Mouse (Mus musculus) spleen, embryonic (tissue): Measurements from ENCODE around the gene Spock1.

Experiments
- CTCF ChIA-PET: fragments of 350-600 bp; sonication (Branson Sonifier 250); formaldehyde crosslinking; loops from one replicate; lab custom pipeline; 2022; lab: Charles Lee

The Spock1 gene

GRCm38 (mm10) chr13:57660523-57660922 lies 247.6 kb downstream of the Spock1 start:
- CTCF ChIA-PET: no interaction called here

- CTCF ChIA-PET: no interaction called here
Measured at GRCm38 (mm10) chr13:57659872-57660271, 248.3 kb downstream of the Spock1 start.

- CTCF ChIA-PET: no interaction called here
Measured at GRCm38 (mm10) chr13:57656606-57657005, 251.5 kb downstream of the Spock1 start.

DNA sequence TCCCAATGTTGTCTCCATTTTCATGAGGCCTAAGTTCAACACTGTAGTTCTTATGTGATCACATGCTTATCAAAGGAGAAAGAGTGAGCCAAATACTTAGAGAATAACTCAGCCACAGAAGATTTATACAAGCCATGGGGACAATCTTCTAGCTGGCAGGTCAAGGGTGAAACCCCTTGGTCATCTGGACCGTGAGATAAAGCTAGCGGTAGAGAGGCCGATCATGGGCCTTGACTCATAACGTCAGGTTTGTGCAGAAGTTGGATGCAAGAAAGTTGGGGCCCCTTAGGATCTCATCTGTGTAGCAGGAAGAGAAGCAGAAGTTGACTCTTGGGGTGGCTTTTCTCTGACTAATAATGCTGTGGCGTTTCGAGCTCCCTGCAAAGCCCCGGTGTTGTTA lies 253.8 kb downstream of the Spock1 start:
- CTCF ChIA-PET: interaction anchor here (0.7 kb wide), 1 partner anchor 9 kb away, joined by 3 read pairs; no protein-coding TSS in a partner anchor

GRCm38 (mm10) chr13:57651236-57651635 lies 256.9 kb downstream of the Spock1 start:
- CTCF ChIA-PET: no interaction called here

DNA sequence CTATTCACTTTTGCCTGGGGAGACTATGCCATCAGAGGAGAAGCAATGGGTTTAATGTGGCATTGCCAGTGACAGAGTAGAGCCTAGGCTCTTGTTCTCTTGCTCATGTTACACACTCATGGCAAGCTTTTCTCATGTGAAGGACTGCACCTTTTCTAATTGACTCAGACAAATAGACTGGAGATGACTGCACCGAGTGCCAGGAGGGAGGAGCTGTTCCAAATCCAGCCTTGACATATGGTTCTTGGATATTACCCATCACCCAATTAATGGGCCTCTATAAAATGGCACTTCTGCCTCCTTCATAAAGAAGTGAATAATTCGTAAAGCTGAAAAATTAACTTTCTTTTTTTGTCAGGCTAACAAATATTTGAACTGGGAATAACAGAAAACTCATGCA lies 259.3 kb downstream of the Spock1 start:
- CTCF ChIA-PET: no interaction called here

DNA sequence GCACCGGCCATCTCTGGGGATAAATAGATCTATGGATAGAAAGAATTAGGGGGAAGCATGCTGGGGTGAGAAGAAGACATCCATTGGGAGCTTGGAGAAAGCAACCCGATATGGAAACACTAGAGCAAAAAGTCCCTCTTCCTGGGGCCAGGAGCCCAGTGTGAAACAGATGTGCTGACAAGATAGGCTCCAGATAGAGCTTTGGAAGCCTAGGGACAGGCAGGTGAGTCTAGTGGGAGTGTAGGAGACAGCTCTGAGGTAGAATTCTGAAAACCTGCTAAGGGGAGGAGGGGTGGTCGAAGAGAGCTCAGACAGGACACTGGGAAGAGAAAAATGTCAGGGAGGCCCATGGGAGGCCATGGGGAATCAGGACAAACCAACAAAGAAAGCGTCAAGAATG lies 260.7 kb downstream of the Spock1 start:
- CTCF ChIA-PET: no interaction called here

GRCm38 (mm10) chr13:57643036-57643435 lies 265.1 kb downstream of the Spock1 start:
- CTCF ChIA-PET: no interaction called here

GRCm38 (mm10) chr13:57641649-57642048 lies 266.5 kb downstream of the Spock1 start:
- CTCF ChIA-PET: no interaction called here

GRCm38 (mm10) chr13:57640968-57641367 lies 267.2 kb downstream of the Spock1 start:
- CTCF ChIA-PET: no interaction called here

GRCm38 (mm10) chr13:57638820-57639219 lies 269.3 kb downstream of the Spock1 start:
- CTCF ChIA-PET: no interaction called here

DNA sequence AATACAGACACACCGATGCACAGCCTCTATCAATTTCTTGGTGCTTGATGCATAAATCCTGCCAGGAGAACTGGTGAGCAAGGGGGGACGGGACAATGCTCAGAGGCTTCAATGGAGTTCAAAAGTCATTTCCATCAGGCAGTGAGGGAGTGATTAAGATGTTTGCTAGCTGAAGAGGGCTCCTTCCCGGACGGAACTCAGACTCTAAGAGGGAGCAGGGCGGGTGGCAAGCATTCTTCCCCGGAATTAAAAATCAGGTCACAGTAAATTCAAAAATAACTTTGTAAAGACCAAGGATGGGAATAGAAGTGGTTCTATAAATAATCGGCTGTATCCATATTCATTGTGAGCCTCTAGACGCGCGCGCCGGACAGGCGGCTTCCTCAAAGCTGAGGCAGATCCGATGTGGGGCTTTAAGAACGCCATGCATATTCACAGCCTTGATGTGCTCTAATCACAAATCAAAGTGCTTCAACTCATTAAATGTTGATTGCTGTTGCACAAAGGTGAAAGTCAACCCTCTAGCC lies 270.5 kb downstream of the Spock1 start:
- CTCF ChIA-PET: no interaction called here

- CTCF ChIA-PET: no interaction called here
Measured at GRCm38 (mm10) chr13:57637080-57637572, 271.0 kb downstream of the Spock1 start.

- CTCF ChIA-PET: no interaction called here
Measured at GRCm38 (mm10) chr13:57636196-57637015, 271.7 kb downstream of the Spock1 start.

DNA sequence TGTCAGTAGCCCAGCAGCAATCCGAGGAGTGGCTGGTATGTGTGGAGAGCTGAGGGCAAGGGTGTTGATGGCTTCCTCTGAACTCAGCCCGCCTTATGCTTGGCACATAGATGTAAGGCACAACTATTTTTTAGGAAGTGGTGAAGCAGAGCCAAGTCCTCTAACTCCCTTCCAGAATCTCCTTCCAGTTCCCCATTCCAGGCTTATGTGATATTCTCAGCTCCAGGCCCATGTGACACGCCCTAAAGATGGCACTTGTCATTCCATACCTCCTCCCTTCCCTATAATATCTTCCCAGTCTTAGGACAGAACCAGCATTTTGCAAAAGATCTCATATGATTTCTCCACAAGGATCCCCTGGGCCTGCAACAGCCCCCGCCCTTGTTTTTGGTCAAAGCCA lies 277.6 kb downstream of the Spock1 start:
- CTCF ChIA-PET: no interaction called here

DNA sequence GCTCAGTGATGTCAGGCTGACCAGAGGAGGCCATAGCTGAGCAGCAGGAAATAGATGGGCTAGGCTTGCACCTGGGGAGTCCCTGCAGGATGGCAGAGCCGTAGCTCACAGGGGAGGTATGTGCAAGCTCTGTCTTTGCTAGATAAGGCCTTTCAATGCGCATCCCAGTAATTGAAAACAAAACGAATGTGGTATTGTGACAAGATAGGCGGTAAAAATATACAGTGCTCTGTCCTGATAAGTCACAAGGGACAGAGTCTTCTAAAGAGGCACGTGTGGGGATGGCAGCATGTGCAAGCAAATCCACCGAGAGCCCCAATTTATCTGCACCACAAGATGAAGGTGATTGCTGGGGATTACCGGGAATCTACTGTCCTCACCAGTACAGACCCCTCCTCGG lies 279.9 kb downstream of the Spock1 start:
- CTCF ChIA-PET: no interaction called here

DNA sequence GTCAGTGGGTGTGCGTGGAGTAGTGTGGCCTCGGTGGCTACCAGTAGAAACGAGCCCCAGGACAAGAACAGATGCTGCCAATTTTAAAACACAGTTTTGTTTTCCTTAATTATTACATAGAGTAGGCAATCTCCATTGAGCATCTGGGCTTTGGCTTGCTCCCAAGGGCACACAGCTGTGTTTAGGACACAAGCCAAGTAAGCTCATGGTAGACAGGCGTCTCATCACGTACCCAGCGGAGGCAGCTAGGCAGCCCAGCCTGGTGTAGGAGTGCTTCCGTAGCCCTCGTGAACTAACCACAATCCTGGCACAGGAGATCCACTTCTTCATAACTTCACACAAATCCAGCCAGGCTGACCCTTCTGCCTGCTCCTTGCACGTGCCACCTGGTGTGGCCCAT lies 281.7 kb downstream of the Spock1 start:
- CTCF ChIA-PET: no interaction called here

DNA sequence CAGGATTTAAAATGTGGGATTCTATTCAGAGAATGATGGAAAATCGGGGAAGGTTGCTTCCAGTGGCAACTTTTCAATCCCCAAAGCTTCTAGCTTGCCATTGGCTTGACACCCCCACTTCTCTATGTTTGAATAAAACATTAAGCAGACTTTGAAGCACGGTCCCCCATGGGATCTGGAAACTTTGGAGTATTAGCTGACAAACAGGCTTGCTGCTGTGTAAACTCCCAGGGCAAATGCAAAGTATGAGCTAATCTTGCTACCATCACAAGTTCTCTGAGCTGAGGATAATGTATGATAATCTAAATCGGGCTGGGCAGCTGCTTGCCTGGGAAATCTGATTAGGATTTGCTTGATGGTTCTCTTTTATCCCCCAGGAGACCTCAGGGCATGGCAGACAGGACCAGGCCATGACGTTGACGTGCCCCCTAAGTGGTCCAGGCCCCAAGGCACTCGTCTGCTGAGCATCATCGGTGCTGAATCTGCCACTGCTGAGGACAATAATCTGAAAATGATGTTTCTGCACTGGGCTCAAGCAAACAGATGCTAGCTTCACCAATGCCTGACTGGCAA lies 284.1 kb downstream of the Spock1 start:
- CTCF ChIA-PET: no interaction called here

- CTCF ChIA-PET: no interaction called here
Measured at GRCm38 (mm10) chr13:57619079-57619768, 288.9 kb downstream of the Spock1 start.

DNA sequence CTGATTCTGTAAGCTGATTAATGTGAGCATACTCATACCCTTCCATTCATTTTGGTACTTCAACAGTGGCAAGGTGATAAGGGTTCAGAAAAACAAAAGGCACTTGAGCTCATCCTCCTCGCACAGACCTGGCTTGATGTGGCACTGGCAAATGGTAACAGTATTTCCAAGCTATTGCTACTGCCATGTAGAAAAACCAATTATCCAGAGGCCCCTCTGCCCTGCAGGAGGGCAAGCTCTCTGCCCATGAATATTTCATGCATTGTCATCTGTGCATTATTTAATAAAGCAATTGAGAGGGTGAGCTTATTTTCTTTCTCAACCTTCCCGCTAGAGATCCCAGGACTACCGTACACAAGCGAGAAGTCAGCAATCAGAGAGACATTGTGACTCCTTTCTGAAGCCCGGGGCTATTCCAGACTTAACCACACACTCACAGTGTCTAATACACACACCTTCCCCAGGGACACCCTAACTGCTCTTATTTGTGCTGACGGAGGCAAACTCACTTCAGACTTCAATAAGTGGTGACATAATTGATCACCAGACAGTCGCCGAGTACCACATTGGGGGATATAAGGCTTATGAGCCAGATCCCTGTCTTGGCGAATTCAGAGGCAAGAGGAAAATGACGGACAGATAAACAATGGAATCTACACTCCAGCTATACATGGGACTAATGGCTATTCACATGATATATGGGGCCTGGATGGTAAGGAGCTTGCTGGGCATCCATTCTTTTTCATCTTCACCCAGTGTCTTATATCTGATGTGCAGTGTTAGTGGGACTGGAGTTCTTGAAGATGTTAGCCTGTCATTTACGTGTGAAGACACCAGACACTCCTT lies 296.6 kb downstream of the Spock1 start:
- CTCF ChIA-PET: no interaction called here

DNA sequence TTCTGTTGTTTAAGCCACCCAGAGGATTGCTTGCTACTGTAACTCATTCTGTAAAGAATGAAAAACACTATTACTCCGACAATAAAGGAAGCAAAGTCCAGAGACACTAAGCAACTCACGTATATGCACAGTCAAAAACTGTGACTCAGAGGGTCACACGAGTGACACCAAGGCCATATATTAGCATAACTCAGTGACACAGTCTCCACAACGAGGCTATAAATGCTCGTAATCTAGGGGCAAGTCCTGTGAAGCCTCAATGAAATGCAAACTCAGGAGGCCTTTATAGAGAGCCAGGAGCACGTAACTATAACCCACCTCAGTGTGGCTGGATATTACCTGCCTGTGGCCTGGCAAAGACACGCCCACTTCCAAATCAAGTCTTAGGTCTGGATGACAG lies 298.2 kb downstream of the Spock1 start:
- CTCF ChIA-PET: no interaction called here
